Comparison of ENCODE assay signal across 20 mouse cellular contexts in the genomic region with DNA sequence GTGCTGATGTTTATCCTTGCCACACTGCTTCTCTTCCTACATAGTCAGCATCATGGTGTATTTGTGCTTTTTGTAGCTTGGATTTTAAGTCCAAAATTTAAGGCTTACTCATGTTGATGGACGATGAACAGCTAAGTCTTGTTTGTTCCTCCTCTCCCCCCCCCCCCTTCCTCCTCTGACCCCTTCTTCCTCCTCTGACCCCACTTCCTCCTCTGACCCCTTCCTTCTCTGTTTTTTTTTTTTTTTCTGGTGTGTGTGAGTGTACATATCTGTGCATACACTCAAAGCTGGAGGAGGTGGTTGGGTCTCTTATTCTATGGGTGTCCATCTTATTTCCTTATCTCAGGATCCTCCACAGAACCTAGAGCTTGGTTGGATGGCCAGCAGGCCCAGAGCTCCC.
DNase-seq lines count a peak whose midpoint lies in the region; ATAC-seq lines count a peak whose summit lies in the region.
"Had no signal": no experiment of that assay in that cellular context is flagged by ENCODE, and none has a peak within 500 bp of the region (broad histone marks: within the 10 kb centered on the region; RNA-seq: fewer than 3 reads in every experiment).

No protein-coding gene starts in this region.

- no peak for DNase-seq in ovary, postnatal 36 days (ENCODE audit: low spot score)
- DNase-seq: adrenal gland, adult 8-10 months; adrenal gland, postnatal 14 days; adrenal gland, postnatal 36 days; B cell, adult 2 months; cerebellum, adult 11-12 months; cerebellum, adult 2 months; cerebellum, adult 9-10 months; cerebellum, postnatal 10 days; cerebellum, postnatal 25 days; forebrain, postnatal 0 days had no signal

- 0 out of 2 replicates have a peak, but pooled peaks have one; percentile 15 for ATAC-seq in common myeloid progenitor, adult 5-6 weeks (replicated peaks; ENCODE audit: low read depth, poor library complexity, severe bottlenecking)
- peak; percentile 90 for ATAC-seq in megakaryocyte, adult 5-6 weeks (ENCODE audit: poor library complexity, severe bottlenecking)
- peak; percentile 86 for ATAC-seq in neutrophil, adult 5-6 weeks (ENCODE audit: extremely low read depth, insufficient number of reproducible peaks, low FRiP score, poor library complexity, severe bottlenecking)
- ATAC-seq in erythroblast, adult 5-6 weeks (replicated peaks; ENCODE audit: low FRiP score, poor library complexity, severe bottlenecking) = no peak
- ATAC-seq: activated CD4-positive, CD25-positive, alpha-beta regulatory T cell, adult 4 months; CD4-positive, CD25-positive, alpha-beta regulatory T cell, adult 4 months; forebrain, embryonic 13.5 days; forebrain, embryonic 15.5 days; forebrain, postnatal 0 days; Patski had no signal
